Mouse (Mus musculus) large intestine, adult 2 months (tissue): ENCODE results near the gene Crim1. TPM values are rescaled to one million over a fixed set of nuclear protein-coding genes. Genes with fewer than 3 reads are reported as not detected.

Source experiments
- DNase-seq: peaks from one replicate; pipeline ENCODE4 v3.0.0-alpha.2; 2012; ENCODE audit warnings: low read depth, low spot score
- WGBS: fragments of 180-500 bp; shearing (Covaris S2); methylation state at CpG from one replicate; pipeline ENCODE4 v1.1.7; 2018; 5-methylcytosine and 5-hydroxymethylcytosine counted together
- polyA plus RNA-seq: library from polyadenylated mRNA; depleted of rRNA; stranded (reverse); fragments of >200 nt; gene quantifications from 2 replicates; pipeline ENCODE4 v1.2.3, GENCODE M21; 2012

The Crim1 gene
- polyA plus RNA-seq, 1 experiment = 10.3 TPM

DNA sequence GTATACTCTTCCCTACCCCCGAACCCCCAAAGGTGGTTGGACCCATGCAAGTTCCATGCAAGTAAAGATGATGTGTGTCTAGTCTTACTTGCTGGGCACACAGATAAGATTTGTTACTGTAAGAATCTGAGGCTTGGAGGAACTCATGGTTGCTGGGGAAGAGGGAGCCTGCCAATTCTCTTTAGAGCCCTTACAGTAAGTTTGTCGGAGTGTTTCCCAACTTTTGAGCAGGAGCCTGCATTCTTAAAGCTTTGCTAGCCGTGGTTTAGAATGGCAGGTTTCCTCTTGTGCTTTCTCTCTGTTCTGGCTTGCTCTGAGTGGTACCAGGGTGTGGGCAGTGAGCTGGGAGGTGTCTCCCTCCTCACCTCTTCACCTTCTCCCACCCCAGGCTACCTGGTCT lies 7.2 kb downstream of the Crim1 start:
- DNase-seq = no peak
- 68% methylated on average over 3 of the region's 3 CpGs for WGBS

DNA sequence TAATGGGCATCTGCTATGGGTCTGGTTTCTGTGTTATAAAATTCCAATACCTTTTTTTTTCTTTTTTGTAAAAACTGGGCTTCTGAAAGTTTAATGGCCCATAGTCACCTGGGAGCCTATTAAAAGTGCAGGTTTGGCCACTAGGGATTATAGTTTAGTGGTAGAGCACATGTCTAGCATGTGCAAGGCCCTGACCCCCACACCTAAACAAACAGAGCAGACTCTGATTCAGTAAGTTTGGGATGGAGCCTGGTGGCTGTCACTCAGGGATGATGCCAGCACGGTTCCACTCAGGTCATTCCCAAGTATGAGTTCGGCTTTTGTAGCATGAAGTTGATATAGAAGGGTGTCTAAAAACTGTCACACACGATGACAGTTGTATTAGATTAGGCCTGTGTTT lies 8.8 kb downstream of the Crim1 start:
- WGBS = 52% methylated on average over 3 of the region's 3 CpGs
- DNase-seq = no peak

DNA sequence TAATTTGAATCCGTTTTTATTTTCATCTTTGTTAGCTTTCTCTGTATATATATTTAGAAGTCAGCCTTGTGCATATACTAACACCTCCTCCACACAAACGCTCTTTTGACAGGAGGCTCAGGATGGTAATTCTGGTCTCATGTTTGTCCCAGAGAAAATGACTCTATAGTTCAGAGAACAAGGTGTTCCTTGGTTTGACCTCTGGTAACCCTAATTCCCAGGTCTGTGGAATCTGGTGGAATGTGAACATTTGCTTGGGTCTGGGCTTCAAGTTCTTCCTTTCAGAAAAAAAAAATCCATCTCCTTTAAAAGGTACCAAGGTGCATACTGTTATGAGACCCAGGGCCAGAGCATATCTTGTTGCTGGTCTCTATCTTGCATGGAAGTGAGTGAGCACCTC lies 9.6 kb downstream of the Crim1 start:
- WGBS = 83% methylated on average over 2 of the region's 2 CpGs
- no peak for DNase-seq

DNA sequence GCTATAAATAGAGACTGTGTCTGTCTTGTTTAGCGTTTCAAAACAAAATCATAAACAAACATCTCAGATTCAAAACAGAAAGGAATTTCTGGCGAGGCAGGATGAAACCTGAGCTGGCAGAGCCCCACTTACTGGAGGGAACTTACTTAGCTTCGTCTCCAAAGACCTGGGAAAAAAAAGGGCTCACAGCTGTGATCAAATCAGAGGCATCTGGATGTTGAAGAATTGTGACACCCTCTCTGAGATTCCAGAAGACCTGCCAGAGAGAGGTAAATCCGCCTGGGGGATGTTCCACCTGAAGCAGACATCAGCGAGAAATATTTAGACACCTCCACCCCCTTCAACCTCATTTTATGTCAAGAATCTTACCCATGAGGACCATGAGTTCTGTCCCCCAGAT lies 11.8 kb downstream of the Crim1 start:
- 77% methylated on average over 5 of the region's 5 CpGs for WGBS

DNA sequence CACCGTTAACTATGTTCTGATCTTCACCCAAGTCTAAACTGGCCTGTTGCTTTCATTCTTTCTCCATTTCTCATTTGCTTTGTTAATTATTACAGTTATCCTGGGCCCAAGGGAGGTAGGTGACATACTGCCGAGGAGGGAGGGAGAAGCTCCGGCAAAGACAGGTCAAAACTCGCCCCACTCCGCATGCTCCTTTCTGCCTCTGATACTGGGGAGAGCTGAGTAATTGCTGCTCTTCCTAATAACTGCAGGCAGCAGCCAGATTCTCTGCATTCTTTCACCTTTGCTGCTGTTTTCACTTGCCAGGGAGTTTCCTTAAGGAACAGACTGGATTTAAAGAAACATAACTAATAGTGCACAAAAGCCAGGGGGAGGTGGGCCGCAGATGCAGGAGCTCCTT lies 13.1 kb downstream of the Crim1 start:
- DNase-seq = no peak
- WGBS = 70% methylated on average over 6 of the region's 6 CpGs

More for the DNA sequence above, 11.8 kb downstream of the Crim1 start:
- DNase-seq = no peak

DNA sequence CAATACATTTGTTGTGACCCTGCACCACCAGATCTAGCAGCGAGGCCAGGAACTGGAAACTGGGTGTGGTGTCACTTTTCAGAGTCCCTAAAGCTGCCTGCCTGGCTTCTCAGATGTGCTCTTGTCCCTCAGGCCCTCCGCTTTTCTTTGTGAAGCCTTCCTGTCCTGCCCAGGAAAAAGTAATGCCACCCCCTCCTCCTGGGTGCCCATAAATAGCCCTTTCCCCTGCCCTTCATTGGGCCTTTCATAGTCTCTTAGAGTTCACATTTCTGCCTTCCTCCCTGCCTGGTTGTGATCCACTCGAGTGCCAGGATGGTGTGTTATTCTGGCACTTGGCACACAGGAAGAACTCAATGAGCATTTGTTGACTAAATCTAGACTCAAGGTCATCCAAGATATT lies 16.5 kb downstream of the Crim1 start:
- no peak for DNase-seq
- 29% methylated on average over 3 of the region's 3 CpGs for WGBS

DNA sequence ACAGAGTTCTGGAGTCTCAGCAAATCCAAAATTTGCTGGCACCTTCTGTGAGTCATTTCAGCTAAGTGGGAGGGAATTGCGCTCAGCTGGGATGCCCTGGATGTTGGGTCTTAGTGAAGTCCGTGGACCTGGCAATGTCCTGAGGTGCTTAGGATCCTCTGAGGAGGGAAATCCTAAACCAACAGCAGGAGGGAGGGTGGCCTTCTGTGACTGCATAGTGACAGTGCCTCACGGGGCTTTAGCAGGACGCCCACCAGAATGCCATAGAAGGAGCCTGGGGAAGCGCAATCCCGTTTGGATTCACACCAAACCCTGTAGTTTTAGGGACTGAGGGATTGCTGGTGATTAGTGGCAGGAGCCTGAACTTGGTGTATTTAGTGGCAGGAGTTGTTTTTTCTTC lies 17.4 kb downstream of the Crim1 start:
- WGBS = 81% methylated on average over 6 of the region's 6 CpGs
- no peak for DNase-seq

DNA sequence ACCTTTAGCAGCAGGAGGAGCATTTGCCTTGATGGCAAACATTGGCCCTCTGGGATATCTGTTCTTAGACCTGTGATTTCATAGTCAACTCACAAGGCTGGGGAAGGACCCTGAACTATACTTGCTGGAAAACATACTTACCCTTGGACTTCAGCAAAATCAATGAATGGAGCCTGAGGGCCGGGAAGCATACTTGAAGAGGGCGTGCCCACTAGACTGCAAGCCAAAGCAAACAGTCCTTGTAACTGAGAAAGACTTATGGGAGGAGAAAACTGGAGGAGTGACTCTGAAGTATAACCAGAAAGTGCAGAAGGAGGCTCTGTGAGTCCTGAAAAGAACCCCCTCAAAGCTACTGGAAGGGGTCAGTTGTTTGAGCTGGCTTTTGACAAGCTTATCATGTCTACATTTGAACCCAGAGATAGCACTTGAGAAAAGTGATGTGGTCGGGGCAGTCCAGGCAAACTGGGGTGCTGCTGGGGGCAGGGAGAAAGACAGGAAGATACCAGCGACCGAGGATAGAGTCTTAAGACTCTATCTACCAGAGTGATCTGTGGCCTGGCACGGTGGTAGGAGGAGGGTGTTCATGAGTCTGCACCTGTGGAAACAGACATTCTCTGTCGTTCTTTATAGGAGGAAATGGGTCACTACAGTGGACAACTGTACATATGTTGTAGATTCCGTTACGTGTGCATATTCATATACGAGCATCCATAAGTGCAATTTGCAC lies 18.6 kb downstream of the Crim1 start:
- no peak for DNase-seq
- 39% methylated on average over 10 of the region's 10 CpGs for WGBS

DNA sequence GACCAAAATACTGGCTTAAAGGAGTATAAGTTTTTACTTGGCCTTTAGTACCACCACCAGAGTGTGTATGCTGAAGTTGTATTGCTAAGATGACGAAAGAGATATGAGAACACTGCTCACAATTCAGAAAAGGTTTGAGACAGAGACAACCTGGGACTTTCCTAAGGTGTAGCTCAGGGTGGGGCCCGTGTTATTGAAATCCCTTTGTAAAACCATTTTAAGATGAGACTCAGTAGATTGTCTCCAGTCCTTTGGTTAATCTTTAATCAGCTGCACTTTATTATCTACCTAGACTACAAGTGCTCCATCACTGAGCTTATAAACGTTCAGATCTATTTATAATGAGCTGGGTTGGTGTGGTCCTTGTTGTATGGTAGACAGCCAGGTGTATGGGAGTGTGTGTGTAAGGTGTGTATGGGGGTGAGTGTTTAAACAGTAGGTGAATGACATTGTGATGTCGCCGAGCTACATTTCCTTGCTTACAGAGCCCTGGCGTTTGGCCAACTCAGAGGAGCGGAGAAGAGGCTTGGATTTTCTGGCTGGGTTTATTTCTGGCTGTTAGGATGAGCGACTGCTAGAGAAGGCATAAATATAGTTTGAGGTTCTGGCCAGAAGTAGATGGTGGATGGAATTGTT lies 21.1 kb downstream of the Crim1 start:
- peak; percentile 87 for DNase-seq
- WGBS = 13% methylated on average over 8 of the region's 8 CpGs

DNA sequence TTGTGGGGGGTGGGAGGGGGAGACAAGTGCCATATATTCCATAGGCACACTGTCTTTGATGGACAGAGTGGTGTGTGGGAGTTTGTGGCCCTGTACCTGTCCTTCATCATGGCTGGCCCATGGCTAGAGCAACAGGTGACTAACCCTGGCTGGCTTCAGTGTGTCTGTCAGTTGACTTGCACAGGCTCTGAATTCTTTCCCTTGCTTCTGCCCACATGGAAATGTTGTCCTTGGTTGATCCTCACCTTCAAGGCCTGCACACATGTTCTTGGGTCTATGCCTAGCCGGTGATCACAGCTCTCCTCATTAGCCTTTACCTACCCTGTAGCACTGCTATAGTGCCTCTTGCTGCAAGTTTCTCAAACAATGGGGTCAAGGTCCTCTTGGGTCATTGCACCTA lies 21.8 kb downstream of the Crim1 start:
- 43% methylated on average over 1 of the region's 1 CpGs for WGBS
- DNase-seq = no peak

DNA sequence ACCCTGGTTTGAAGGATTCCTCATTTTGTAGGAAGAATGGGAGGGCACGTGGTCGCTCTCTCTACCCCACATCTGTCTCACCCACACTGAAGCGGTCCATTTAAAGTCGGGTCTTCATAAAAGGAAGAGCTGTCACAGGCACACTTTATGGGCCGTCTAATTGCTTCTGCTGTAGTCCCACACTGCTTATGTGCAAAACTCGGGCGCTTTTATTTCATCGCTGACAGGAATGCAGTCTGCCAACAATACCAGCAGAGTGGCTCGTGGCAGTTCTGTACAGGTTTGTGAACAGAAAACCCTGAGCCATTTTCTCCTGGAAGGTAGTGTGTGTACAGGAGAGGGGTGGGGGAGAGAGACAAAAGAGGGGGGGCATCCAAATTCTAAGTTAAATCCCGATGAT lies 23.9 kb downstream of the Crim1 start:
- WGBS = 32% methylated on average over 10 of the region's 10 CpGs
- DNase-seq = no peak

DNA sequence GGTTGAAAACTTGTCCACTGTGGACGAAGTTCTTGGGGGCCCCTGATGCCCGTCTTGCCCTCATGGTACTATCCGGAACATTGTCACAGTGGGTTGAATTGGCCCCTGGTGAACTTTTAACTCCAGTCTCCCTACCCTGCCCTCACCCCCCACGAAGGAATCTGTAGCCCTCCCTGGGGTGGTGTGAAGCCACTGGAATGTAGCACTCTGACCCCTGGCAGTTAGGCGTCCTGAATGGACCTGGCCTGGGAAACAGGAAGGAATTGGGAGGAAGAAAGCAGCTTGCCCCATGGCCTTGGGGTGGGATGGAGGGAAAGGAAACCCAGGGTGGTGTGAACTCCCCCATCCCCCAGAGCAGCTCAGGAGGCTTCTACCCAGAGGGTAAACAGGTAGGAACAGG lies 25.5 kb downstream of the Crim1 start:
- no peak for DNase-seq
- WGBS = 66% methylated on average over 5 of the region's 5 CpGs

DNA sequence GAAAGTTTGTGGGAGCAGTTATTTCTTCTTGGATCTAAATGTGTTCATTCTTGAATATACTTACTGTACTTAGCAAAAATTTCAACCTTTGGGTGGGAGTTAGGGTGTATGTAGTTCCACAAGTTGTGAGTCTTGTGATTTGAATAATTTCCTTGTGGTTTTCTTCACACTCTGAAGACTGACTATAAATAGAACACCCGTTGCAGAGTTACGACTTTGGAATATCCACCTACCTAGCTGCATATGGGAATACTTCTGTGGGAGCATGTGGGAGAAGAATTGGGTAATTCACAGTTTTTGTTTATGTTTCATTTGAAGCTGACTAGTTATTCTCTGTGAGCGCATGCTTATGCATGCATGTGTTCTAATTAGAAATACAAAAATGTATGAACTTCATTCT lies 27.2 kb downstream of the Crim1 start:
- 63% methylated on average over 3 of the region's 3 CpGs for WGBS
- DNase-seq = no peak

DNA sequence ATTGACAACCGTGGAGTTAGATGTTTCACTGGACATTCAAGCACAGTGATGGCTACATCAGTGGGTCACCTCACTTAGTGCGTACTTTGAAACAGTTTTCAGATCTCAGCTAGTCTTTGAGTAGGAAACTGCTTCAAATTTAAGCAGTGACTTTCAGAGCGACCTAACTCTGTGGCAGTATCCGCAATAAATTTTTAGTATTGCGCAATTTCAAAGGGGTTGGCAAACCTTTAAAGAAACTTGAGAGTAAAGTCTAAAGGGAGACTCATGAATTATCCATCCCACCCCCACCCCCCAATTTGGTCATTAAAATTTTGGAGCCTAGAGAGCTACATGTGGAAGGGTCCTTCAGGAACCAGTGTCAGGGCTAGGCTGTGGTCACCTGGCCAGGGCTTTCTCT lies 31.5 kb downstream of the Crim1 start:
- no peak for DNase-seq
- 55% methylated on average over 5 of the region's 5 CpGs for WGBS

DNA sequence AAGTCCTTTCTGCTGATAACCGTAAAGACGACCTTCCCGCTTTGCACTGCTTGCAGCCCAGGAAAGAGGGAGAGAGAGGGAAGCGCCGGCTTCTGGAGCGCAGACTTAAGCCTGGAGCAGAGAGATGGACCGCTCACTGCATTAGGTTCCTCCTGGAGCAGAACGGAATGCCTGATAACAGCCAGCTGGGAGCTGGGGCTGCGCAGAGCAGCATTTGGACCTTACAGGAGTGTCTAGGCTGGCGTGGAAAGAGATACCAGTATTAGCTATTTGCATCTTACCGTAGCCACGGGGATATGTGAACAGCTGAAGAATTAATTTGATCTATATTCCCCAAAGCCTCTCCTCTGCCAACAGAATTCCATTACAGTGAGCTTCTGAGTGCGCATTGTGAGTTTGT lies 32.7 kb downstream of the Crim1 start:
- no peak for DNase-seq
- WGBS = 92% methylated on average over 13 of the region's 13 CpGs

DNA sequence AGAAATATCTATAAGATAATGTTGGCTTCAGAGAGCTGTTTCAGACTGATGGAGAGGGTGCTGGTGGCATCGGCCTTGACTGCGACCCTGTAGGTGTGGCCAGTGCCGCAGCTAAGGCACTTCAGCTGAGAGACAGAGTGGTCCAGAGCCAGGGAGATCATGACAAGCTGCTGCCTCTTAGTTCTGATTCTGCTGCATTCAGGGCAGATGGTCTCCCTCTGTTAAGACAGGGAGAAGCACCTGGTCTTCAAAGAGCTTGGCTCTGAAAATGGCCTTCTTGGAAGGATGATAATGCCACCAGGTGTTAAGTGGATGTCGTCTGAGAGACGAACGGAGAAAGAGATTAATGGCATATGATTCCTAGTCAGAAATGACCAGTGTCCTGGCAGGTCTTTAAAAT lies 33.8 kb downstream of the Crim1 start:
- no peak for DNase-seq
- 79% methylated on average over 6 of the region's 6 CpGs for WGBS

DNA sequence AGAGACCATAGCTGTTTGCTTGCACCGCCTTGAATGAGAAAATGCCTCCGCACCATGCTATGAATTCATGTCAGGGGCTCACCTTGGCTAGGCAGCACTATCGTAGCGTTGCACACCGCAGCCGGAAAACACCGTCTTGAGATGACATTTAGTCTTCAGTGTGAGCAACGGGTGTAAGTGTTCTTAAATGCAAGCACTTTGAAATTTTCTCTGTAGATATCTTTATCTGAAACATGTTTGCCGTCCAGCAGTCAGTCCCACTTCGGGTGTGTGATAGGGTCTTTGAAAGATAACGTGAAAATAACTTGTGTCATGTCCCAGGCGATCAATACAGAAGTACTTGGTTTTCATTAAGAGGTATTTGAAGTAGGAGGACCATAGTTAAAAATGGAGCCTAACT lies 36.1 kb downstream of the Crim1 start:
- no peak for DNase-seq
- 97% methylated on average over 12 of the region's 12 CpGs for WGBS

DNA sequence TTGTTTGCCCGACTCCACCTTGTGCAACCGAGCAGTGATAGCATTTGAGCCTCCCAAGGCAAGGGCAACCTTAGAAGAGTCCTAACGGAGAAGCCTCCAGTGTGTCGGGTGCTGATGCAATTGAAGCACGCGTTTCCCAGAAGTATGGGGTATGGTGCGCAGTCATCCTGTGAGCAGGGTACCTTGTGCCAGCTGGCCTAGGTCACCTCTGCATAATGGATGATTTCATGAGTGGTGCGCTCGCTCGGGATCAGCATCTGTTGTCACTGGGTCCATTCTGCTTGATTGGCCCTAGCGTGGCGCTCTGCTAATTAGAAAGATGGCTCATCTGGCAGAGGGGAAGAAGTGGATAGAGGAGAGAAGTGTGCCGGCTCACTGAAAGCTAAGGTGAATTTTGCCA lies 37.9 kb downstream of the Crim1 start:
- DNase-seq = no peak
- 97% methylated on average over 13 of the region's 13 CpGs for WGBS

DNA sequence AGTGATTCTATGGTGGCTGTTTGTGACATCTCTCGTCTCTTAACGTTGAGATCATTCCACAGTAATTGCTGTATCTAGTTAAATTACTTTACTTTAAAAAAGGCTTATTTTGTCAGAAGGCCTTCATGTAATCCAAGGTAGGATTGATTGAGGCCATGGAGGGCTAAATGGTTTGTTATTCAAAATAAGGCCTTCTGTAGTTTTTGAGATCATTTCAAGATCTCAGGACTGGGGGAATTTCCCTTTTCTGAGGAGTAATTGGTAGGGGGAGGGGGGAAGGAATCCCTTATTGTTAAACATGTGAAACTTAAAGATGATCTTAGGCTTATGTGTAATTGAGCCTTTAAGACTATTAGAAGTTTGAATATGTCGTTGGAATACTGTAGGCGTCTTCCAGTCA lies 40.1 kb downstream of the Crim1 start:
- no peak for DNase-seq
- WGBS = 89% methylated on average over 4 of the region's 4 CpGs

DNA sequence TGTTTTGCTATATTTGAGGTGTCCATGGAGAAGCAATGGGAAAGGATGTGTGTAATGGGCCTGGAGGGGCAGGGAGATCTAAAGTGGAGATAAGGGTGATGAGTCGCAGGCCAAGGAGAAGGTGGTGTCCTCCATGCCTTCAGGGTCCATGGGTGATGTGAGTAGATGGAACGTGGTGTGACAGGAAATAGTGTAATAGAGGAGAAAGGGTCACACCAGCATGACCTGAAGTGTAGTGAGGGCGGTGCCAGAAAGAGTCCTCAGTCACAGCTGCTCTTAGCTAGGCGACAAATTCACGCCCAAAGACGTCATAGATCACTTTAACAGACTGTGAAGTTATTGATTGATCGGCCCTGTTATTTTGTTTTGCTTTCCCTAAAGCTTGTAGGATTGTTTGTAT lies 41.2 kb downstream of the Crim1 start:
- no peak for DNase-seq
- 45% methylated on average over 7 of the region's 7 CpGs for WGBS

DNA sequence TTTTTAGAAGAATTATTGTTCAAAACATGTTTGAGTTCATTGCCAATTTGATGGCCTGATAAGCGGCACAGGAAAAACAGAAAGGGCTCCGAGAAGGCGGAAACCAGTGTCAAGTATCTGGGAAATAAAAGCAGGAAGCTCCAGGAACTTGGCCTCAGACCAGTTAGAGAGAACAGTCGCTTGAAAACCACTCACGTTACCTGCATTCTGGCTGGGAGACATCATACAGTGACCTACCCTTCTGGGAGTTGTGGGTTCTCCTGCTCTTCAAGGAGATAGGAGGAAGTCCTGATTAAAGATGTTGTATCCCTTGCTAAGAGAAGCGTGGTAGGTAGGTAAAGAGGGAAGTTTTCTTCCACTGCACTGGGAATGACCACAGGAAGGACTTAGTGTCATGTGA lies 44.7 kb downstream of the Crim1 start:
- WGBS = 47% methylated on average over 6 of the region's 6 CpGs
- no peak for DNase-seq

DNA sequence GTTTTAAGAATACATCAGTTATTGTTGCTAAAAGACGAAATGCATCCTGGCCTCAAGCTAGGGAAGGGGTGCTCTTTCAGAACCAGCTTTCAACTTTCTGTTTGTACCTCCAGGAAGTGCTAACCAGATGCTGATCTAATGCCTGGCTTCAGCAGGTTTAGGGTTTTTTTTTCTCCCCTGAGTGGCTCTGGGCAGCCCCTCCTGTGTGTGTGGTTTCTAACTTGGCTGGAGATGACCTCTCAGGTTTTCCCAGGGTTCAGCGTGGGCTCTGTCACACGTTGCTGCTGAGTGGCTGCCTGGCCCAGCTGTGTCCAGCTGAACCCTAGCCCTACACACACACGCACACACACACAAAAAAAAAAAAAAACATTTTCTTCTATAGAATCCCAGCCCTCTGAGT lies 45.4 kb downstream of the Crim1 start:
- no peak for DNase-seq
- WGBS = 62% methylated on average over 4 of the region's 4 CpGs
